Mouse (Mus musculus) kidney, postnatal 36 days (tissue): ENCODE results near the gene 4930451I11Rik.
A peak's percentile ranks its signal among the peaks of the same experiment; 100 is the strongest.

Source experiments
- DNase-seq, 2 experiments: peaks; one replicate each; pipeline ENCODE4 v3.0.0; 2021 to 2022; ENCODE audit warnings: mixed read lengths in 2 of 2

The 4930451I11Rik gene

DNA sequence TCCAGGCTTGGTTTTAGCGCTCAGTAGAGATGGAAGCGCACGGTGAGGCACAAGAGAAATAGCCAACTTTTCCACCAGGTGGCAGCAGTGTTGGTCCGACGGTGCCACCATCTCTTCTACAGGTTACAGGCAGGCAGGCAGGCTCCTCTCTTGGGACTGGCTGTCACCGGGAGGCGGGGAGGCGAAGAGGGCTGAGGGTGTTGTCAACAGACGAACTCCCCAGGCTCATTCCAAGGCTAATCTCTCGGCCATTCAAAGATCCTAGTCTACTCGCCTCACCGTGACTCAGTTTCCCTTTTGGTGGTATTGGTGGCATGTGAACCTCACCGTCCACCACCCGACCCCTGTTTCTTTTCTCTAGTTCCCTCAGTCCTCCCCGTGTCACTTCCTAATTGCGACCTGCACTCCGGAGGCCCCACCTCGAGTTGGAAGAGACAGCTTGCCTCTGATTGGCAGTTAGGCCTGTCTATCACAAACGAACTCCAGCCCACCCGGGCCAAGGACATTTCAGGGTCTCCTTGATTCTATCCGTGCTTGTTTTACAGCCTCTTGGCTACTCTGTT lies 678 bp upstream of the 4930451I11Rik start:
- DNase-seq, result peak; percentile 87 to 92

DNA sequence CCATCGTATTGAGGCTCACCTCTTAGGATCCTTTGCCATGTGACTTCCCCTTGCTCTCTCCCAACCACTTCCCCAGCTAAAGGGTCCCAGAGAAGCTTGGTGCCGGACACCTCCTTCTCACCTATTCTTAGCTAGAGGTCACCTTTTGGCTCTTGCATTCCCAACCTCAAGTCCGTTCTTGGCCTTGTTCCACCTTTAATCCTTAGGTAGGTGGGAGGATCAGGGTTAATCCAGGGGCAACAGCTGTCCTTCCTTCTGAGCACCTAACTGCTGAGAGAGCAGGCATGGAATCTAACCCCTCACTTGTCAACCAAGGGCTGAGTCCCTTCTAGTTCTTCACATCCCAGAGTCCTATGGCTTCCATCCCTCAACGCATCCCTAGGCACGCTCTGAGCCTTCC lies 5.5 kb downstream of the 4930451I11Rik start:
- DNase-seq, result no peak

DNA sequence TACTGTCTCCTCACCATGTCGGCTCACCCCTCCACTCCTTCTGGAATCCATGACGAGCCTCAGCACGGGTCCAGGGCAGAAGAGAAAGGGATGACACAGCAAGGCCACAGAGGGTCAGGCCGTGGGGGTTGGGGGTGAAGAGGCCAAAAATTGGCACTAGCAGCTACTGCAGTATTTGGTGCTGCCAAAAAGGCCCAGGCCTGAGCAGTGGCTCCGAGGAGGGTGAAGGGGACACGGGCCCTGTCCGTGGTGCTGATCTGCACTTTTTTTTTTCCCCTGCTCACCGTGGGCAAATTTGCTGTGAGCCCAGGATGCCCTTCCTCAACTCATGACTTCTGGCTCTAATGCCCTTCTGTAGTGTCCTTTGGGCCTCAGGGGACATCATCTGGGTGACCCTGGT lies 6.0 kb downstream of the 4930451I11Rik start:
- peak in 1 of 2 experiments; percentile 57 for DNase-seq

DNA sequence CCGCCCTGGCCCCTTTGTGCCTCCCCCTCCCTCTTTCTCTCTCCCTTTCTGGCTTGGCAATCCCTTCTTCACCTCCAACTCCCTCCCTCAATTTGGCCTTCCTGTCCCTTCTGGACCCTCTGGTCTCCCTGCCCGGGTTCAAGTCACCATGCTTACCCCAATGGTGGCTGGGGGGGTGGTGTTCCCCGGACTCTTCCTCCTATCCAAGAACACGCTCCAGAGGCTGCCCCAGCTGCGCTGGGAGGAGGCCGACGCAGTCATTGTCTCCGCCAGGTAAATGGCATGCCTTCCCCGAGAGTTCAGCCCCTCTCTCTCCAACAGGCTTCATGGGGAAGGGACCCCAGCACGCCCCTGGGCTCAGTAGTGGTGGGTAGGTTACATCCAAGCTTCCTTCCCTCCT lies 7.5 kb downstream of the 4930451I11Rik start:
- no peak for DNase-seq

DNA sequence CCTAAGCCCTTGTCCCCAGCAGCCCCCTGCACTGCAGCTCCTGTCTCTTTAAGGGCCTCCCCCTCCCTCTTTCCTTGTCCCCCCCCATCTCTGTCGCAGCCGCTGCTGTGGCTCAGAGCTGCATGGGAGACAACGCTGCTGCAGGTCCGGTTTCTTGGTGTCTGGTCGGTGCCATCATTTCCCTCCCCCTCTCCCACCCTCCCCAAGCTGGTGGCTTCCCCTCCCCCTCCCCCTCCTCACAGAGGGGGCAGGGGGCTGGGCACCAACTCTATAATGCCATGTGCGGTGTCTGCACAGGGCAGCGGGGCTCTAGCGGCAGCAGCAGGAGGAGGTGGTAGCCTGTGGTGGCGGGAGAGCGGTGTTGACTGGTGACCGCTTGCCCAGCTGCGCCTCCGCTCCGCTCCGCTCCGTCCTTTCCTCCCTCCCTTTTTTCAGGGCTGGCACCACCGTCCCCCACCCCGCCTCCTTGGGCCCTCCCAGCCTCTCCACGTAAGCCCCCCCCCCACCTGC lies 8.2 kb downstream of the 4930451I11Rik start:
- no peak for DNase-seq

DNA sequence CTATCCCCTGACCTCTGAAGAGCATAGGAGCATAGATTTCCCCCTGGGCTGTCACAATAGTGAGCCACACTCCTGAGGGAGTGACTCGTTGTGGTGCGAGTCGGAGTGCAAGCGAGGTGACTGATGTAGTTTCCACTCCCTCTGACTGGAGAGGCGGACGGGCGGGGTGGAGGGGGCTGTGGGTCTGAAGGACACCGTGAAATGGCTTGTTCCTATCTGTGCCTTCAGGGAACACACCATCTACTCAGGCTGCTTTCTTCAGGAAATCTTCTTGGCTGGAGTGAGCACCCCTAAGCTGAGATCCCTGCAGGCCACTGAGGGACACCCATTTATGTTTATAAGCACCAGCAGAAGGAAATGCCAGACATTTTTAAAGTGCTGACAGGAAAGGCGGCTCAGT lies 8.7 kb downstream of the 4930451I11Rik start:
- DNase-seq, result peak; percentile 16 to 37

DNA sequence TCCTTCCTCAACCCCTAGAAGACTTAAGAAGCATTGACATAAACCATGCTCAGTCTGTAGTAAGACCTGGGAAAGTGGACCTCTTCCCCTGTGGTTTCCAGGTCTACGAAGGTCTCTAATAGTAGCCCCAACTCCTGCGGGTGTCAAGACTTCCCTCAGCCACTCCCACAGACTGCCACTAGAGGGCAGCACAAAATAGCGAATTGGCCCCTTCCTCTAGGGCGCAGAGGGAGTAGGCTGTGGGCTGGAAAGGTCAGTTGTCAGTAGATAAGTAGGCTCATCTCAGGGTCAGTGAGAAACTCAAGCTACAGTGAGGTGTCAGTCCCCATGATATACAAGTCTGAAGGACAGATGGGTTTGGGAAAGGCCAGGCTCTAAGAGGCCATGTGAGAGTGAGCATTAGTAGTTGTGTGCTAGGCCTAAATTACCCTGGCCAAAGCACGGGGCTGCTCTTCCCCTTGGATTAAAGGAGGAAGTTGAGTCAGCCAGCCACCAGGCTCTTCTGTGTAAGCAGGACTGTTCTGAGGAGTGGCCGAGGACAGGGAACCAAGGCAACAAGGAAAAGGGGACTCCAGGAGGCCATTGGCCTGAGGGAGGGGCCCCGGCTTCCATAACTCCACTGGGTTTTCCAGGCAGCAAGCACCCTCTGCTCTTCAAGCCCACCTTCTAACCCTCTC lies 9.5 kb downstream of the 4930451I11Rik start:
- DNase-seq, result peak; percentile 79 to 91

DNA sequence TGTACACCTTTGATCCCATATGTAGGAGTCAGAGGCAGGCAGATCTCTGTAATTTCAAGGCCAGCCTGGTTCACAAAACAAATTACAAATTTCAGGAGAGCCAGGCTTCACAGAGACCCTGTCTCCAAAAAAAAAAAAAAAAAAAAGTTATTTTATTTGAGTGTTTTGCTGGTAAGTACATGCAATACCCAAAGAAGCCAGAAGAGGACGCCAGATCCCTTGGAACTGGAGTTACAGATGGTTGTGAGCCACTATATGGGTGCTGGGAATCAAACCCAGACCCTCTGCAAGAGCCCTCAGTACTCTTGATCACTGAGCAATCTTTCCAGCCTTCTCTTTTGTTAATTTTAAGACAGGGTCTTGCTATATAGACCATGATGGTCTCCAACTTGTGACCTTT lies 12.6 kb downstream of the 4930451I11Rik start:
- DNase-seq, result no peak

DNA sequence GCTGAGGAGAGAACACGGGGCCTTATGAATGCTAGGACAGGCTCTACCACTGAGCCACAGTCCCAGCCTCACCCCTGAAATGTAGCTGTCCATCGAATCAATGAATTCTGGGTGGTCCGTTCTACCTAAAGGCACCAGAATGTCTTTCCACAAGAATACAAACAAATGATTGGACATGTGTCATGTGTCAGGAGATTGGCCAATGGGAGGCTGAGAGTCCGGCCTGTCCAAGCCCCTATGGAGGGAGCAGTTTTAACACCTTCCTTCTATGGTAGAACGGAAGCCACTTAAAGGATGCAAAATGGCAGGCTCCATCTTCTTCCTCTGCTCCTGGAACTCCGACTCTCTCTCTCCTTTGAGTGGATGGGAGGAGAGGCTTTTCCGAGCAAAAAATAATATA lies 13.8 kb downstream of the 4930451I11Rik start:
- DNase-seq, result no peak

DNA sequence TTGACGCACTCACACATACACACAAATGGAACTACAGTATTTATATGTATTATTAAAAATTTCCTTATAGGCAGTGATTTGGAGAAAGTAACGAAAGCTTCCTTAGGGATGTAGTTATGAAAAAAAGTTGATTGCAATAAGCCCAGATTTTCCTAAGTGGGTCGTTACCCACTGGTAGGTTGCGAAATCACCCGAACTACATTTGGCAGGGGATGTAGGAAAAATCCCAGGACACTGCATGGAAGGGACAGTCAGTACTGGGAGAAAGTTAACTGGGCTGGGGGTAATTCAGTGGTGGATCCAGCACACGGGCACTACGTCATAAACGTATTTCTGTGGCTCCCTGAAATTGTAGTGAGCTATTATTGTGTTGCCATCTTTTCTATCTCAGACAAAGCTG lies 14.9 kb downstream of the 4930451I11Rik start:
- DNase-seq, result no peak

DNA sequence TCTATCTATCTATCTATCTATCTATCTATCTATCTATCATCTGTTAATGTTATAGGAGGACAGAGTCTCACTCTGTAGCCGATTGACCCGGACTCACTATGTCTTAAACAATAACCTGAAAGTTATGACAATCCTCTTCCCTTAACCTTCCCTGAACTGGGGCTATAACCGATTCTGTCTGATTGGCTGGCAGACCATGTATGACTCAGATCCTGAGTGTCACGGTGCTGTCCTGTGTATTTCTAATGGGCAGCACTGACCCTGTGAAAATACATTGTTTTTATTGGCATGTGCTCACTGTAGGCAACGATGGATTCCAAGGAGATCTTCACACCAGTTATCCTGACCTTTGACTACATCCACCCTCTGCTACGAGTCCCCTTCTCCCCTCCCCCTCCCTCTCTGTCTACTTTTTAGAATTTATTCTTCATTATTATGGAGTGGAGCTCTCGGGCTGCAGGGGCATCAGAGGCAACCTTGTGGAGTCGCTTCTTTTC lies 15.7 kb downstream of the 4930451I11Rik start:
- no peak for DNase-seq

DNA sequence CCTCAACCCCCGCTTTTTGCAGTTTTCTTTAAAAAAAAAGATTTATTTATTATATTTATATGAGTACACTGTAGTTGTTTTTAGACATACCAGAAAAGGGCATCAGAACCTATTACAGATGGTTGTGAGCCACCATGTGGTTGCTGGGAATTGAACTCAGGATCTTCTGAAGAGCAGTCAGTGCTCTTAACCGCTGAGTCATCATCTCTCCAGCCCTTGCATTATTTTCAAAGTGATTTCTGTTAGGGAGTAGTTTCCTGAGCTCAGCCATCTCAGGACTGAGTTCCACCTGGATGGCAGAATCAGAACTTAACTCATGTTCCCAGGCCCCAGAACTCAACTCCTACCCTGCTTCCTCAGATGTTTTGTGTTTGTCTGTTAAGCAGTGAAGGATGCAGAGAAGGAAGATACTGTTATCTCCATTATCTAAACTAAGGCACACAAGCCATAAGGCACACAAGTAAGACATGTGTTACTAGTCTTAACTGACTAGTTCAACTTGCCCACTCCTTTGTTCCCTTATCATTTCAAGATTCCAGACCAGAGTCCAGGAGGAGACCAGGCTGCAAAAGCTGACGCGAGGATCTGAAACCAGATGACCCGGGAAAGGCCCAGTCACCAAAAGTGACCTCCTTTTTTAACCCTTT lies 21.6 kb downstream of the 4930451I11Rik start:
- DNase-seq, result no peak

DNA sequence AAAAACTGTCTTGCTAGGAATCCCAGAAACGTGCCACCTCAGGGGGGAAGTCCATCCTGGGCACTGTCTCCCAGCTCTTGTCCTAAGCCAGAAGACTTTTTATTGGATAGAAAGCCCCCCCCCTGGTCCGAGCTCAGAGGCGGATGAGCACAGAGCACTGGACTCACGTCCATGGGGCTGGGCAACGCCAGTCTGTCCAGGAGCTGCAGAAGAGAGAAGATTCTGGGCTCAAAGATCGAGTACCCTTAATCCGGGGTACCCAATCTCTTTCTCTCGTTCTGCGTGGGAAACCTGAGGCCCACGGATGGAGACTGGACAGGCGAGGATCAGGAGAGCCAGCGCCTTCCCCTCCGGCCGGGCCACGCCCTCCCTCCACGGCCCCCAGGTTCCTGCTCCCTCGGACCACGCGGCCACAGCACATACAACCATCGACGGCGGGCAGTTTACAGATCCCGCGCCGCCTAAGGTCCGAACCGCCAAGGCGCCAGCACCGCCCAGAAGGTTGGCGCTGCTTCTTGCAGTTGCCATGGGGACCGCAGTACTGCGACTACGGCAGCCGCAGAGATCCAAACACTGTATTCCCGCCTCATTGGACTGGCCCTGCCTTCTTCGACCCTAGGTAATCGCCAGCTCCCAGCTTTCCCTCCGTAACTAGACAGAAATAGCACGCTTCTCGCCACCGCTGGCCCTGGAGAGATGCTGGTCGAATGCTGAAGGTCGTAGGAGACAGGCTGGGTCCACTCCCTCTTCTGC lies 22.6 kb downstream of the 4930451I11Rik start:
- DNase-seq, result peak; percentile 94

DNA sequence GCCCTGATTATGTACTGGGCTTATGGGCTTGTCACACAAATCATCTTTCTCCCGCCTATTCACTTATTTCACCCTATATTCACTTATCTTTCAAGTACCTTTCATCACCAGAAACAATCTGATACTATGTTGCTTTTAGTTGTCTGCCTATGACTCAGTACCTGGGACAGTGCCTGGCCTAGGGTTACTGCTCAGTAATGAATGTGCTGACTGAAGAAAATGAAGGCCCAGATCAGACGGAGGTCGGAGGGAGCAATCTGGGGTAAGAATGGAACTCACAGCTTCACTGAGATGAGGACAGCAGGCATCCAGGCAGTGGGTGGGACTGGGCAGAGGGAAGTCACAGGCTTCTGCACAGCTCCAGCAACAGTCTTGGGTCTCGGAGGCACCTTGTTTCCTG lies 24.0 kb downstream of the 4930451I11Rik start:
- DNase-seq, result no peak

DNA sequence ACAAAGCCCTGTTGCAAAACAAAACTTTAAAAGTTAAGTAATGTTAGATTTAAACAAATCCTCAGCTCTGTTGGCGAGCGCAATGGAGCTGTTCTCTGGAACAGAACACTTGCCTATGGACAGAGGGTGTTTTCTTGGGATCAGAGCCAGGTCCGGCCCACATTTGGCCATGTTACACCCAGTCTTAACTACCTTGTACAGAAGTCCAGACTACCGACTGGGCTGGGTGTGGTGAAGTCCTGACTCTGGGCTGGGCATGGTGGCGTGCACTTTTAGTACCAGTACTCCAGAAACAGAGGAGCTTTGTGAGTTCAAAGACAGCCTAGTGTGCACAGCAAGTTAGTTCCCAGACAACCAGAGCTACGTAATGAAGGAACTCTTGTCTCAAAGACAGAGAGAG lies 24.5 kb downstream of the 4930451I11Rik start:
- DNase-seq, result peak; percentile 68 to 72

DNA sequence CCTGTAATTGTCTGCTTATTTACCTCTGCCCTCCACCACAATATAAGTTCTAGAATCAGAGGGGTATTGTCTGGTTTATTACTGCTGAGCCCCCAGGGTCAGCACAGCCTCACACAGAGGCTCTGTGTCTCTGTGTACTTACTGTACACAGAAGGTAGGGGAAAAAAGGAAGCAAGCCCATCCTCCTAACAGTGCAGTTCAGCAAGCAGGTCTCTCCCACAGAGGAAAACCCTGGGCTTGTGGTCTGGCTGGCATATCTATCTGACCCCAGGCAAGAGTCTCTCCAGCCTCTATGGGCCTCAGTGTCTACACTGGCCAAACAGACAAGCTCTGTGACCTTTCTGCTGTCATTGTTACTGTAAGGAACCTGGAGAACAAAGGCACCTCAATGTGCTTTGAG lies 27.7 kb downstream of the 4930451I11Rik start:
- DNase-seq, result no peak

DNA sequence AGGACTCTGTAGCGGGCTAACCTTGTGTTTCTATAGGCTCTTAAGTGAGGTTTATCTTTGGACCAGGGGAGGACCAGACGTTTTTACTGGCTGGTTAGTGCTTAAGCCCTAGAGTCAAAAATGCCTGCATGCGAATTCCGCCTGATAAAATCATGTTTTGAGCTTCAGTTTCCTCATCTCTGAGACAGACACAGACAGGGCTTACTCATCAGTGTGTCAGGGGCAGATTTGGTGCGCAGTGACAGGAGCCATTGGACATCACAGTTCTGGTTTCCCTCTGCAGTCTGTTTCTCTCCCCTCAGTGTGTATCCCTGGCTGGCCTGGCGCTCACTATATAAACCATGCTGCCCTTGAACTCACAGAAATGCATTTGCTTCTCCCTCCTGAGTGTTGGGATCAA lies 28.3 kb downstream of the 4930451I11Rik start:
- DNase-seq, result no peak

DNA sequence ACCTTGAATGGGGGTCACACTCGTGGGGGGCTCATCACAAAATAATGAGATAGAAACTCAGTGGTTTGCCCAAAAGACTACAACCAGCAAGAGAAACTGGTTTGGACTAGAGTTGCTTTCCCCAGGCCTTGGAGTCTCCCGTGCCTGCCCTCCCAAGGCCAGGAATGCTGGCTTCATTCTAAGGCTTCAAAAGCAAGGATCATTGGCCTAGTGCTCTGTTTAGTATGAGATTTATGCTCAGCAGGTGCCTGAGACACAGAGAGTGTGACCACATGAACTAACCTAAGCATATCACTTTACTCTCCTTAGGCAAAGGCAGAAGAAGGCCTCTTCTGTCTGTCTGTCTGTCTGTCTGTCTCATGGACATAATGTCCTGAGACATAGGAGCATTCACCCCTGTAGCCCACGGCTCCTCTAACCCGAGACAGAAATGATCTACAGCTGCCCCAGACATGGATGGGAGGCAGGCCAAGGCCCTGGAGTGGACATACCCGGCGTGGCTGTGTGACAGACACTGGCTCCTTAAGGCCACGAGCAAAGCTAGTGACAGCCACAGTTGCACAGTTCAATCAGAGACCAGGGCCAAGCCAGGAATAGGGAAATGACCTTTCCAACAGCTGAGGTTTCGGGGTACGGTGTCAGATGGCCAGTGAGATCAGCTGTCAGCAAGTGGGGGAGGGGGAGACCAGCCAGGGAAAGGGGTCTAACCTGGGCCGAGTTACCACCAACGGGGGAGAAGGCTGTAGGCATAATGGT lies 29.1 kb downstream of the 4930451I11Rik start:
- no peak for DNase-seq

DNA sequence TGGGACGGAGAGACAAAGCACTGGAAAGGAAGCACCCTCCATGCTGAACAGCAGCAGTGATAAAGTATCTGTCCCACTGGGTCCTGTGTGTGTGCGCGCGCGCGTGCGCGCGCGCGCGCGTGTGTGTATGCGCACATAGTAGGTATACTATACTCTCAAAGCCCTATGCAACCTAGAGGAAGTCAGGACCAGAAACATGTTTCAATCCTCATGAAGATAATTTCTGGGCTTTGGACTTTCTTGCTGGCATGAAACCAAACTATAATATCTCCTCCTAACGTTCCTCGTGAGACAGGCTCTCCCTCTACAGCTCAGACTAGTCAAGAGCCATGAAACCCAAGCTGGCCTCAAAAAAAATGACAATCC lies 30.4 kb downstream of the 4930451I11Rik start:
- DNase-seq, result no peak

DNA sequence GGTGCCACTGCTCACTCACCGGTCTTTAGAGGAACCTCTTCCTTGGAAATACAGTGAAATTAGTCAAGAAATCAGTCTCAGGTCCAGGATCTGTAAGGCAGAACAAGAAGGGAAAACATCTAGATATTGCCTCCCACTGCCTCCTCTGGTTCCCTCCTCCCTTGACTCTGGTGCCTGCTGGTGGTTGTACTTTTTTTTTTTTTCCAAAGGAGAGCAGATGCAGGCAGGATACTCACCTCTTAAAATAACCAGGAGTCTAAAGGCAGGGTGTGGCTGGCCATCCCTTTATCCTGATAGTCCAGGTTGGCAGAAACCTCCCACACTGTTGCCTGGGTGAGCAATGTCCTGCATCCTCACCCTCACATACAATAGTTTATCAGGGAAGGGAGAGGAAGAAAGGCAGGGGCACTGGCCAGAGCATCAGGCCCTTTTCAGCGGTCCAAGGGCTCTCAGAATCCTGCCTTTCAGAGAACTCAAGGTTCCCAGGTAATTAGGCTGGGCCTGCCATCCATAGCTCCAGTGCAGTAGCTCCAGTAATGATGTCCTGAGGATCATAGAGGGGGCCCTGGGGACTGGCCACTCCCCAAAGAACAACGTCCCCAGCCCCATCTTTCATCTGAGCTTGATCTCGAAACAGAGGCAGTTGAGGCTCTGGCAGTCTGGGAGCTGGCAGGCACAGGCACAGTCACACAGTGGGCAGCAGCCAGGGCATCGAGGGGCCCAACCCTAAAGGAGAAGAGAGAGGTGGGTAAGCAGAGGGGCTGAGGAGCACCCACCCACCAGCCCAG lies 31.0 kb downstream of the 4930451I11Rik start:
- no peak for DNase-seq

DNA sequence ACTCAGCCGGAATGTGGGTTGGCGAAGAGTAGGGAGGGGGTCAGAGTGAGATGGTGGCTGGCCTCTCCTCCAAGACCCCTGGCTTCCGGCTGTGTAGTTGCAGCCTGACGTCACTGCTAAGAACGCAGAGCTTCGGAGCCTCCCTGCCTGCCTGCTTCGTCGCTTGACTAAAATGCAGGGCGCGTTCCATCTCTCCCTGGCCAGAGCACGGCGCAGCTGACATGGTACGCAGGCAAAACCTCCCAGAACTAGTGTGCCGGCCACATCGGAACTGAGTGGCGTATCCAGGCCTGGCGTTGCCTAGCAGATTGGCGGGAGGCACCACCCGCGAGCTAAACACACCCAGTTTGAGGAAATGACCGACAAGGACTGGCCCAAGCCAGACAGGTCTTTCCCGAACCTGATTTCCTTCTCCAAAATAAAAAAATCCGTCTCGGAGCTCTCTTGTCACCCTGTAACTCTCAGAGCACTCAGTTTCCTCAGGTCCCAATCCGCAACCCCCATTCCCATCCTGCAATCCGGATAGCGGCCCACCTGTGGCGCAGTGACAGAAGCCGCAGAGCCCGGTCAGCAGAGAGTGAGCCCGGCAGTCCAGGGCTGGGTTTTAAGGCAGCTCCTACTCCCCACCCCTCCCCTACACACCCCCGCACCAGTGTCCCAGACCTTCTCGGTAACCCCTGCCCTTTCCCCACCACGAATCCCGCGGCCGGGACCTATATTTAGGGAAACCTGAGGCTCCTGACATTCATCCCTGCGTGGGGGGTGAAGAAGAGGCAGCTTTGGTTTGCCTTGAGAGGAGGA lies 31.8 kb downstream of the 4930451I11Rik start:
- DNase-seq, result no peak
